Mouse (Mus musculus): ENCODE data around the gene Aph1a. TPM values are rescaled to one million over a fixed set of nuclear protein-coding genes. Genes with fewer than 3 reads are reported as not detected.
"Not testable (repeated sequence)": the region's sequence is repeated elsewhere in the genome, so short reads cannot be mapped to it uniquely, and the experiment has no call there.

Gene Aph1a
- total and polyA plus RNA-seq, 2 experiments from 2014 or later: 46.0 to 77.2 TPM

DNA sequence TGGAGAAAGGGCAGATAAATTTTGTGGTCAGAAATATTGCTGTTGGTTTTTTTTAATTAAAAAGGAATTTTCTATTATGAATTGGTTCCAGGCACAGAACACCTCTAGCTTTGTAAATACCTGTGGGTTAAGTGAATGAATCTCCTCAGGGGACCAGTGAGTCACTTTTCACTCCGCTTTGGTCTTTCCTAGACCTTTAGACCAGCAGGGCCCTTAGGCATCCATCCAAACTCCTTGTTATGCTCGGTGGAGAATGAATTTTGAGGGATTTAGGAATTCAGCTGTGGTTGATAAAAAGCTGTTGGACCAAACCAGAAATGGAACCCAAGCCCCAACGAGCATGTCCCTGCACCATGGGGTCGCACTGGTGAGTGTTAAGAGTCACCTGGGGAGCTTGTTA lies 13.8 kb downstream of the Aph1a start:
- Histone ChIP-seq H3K27me3 (ENCODE audit: insufficient read depth, low read length) (peaks cover 10% of the 10 kb centered on the region; the same call in 1 of the 2 replicates), H3K9me3 (ENCODE audit: low read length) (no peaks in the 10 kb centered on the region), H3K4me1 (ENCODE audit: insufficient read depth) (peaks cover 25% of the 10 kb centered on the region), H3K4me3 (ENCODE audit: low read depth, low read length) (no peak overlapping the region), H3K36me3 (ENCODE audit: insufficient read depth) (no peaks in the 10 kb centered on the region), H3K4me2 (ENCODE audit: low read depth) (no peak overlapping the region), H3K27ac (ENCODE audit: low read depth, low read length) (no peak overlapping the region), H3K9ac (no peak overlapping the region)
- DNase-seq (no peak), ATAC-seq (no peak)
- 42% methylated on average over 4 of the region's 4 CpGs for WGBS
- TF ChIP-seq CTCF (IDR thresholded peaks at IDR 0.05; ENCODE audit: low read depth): no peak

DNA sequence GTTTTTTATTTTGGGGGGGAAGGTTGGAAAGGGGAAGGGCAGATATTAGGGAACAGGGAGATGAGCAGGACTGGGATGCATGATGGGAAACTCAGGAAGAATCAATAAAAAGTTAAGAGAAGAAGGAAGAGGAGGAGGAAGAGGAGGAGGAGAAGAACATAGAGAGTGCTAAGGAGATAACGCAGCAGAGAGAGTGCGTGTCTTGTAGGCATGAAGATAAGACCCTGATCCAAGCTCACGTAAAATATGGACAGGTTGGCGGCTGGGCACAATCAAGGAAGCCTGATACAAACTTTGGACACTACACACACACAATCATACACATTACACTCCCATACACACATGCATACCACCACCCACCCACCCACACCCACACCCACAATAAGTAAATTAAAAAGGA lies 20.9 kb downstream of the Aph1a start:
- Histone ChIP-seq H3K36me3 (ENCODE audit: insufficient read depth) (no peaks in the 10 kb centered on the region), H3K4me2 (ENCODE audit: low read depth) (no peak overlapping the region), H3K27ac (ENCODE audit: low read depth, low read length) (no peak overlapping the region), H3K9me3 (ENCODE audit: low read length) (no peaks in the 10 kb centered on the region), H3K9ac (no peak overlapping the region), H3K27me3 (ENCODE audit: insufficient read depth, low read length) (no peaks in the 10 kb centered on the region), H3K4me3 (ENCODE audit: low read depth, low read length) (no peak overlapping the region), H3K4me1 (ENCODE audit: insufficient read depth) (no peaks in the 10 kb centered on the region)
- TF ChIP-seq CTCF (IDR thresholded peaks at IDR 0.05; ENCODE audit: low read depth): no peak
- ATAC-seq (no peak), DNase-seq (no peak)
- WGBS: 94% methylated on average over 4 of the region's 4 CpGs

DNA sequence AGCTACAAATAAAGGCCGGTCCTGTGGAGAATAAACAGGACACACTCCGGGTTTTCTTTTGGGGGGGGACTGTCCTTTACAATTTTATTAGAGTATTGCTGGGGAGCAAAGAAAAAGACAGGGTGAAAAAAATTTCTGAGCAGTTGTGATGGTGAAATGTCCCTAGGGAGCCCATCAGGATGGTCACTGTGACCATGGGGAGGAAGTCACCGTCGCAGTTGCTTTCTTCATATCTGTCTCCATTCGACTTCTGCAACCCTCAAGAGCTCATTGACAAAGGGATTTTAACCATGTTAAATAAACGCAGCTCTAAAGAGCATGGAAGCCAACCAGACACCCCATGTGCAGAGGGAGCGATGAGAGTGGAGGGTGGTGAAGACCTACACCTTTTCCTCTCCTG lies 23.0 kb downstream of the Aph1a start:
- ATAC-seq: no peak
- TF ChIP-seq CTCF (IDR thresholded peaks at IDR 0.05; ENCODE audit: low read depth): no peak

DNA sequence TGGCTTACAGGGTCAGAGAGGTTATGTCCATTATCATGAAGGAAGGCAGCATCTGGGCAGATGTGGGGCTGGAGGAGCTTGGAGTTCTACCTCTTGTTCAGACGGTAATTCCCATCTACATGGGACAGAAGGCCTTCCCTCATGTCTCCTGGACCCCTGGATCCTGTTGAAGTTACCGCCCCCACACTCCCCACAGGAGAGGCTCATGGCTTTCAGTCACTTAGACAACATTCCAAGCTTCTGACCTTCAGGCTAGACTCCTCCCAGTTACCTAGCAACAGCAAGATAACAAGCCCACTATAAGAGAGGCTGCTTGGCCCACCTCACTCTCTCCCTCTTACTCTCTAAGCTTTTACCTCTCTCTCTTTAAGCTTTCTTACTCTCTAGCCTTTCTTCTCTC lies 26.8 kb downstream of the Aph1a start:
- 73% methylated on average over 2 of the region's 2 CpGs for WGBS
- not testable (repeated sequence) for ATAC-seq; H3K4me2 ChIP-seq (ENCODE audit: low read depth); DNase-seq; H3K27ac ChIP-seq (ENCODE audit: low read depth, low read length); H3K4me3 ChIP-seq (ENCODE audit: low read depth, low read length); H3K36me3 ChIP-seq (ENCODE audit: insufficient read depth); H3K4me1 ChIP-seq (ENCODE audit: insufficient read depth); H3K27me3 ChIP-seq (ENCODE audit: insufficient read depth, low read length); H3K9me3 ChIP-seq (ENCODE audit: low read length); H3K9ac ChIP-seq

More for the DNA sequence above, 23.0 kb downstream of the Aph1a start:
- Histone ChIP-seq H3K36me3 (ENCODE audit: insufficient read depth) (no peaks in the 10 kb centered on the region), H3K27me3 (ENCODE audit: insufficient read depth, low read length) (no peaks in the 10 kb centered on the region), H3K4me3 (ENCODE audit: low read depth, low read length) (no peak overlapping the region), H3K4me2 (ENCODE audit: low read depth) (no peak overlapping the region), H3K27ac (ENCODE audit: low read depth, low read length) (no peak overlapping the region), H3K9me3 (ENCODE audit: low read length) (no peaks in the 10 kb centered on the region), H3K9ac (no peak overlapping the region), H3K4me1 (ENCODE audit: insufficient read depth) (no peaks in the 10 kb centered on the region)
- WGBS: 72% methylated on average over 7 of the region's 7 CpGs
- no peak for DNase-seq

DNA sequence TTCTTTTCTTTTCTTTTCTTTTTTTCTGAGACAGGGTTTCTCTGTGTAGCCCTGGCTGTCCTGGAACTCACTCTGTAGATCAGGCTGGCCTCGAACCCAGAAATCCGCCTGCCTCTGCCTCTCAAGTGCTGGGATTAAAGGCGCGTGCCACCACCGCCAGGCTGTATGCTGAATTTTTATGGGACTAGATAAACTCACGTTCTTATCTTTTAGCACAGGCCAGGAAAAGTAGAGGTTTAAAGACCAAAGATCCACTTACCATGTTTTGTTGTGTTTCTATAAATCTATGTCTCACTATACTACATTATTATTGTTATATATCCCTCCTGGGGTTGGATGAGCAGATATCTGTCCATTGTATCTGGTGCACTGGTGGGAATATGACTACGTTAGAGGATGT lies 29.7 kb downstream of the Aph1a start:
- WGBS: 89% methylated on average over 7 of the region's 7 CpGs

DNA sequence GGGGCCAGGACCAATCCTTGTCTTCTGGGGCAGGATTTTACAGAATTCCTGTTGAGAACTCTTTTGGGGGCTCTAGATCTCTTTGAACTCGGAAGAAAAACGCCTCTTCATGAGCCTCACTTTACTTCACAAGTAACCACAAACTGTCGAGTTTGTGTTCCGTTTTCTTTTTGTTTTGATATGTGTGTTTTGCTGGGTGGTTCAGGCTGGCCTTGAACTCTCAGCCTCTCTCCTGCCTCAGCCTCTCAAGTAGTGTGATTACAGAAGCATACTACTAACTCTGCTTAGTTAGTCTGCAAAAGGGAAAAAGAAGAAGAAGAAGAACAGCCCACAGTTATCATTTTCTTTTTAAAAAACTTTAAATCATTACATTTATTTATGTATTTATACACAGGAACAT lies 30.4 kb downstream of the Aph1a start:
- ATAC-seq (no peak), DNase-seq (no peak)
- no peak overlapping the region for H3K4me3 ChIP-seq (ENCODE audit: low read depth, low read length)
- H3K27me3 ChIP-seq (ENCODE audit: insufficient read depth, low read length): no peaks in the 10 kb centered on the region
- H3K36me3 ChIP-seq (ENCODE audit: insufficient read depth): no peaks in the 10 kb centered on the region
- no peaks in the 10 kb centered on the region for H3K4me1 ChIP-seq (ENCODE audit: insufficient read depth)
- 73% methylated on average over 4 of the region's 4 CpGs for WGBS
- H3K4me2 ChIP-seq (ENCODE audit: low read depth): no peak overlapping the region
- no peak overlapping the region for H3K9ac ChIP-seq
- H3K27ac ChIP-seq (ENCODE audit: low read depth, low read length): no peak overlapping the region
- TF ChIP-seq CTCF (IDR thresholded peaks at IDR 0.05; ENCODE audit: low read depth): no peak
- H3K9me3 ChIP-seq (ENCODE audit: low read length): no peaks in the 10 kb centered on the region

More for the DNA sequence above, 29.7 kb downstream of the Aph1a start:
- H3K4me1 ChIP-seq (ENCODE audit: insufficient read depth); H3K36me3 ChIP-seq (ENCODE audit: insufficient read depth); H3K27me3 ChIP-seq (ENCODE audit: insufficient read depth, low read length); ATAC-seq; H3K27ac ChIP-seq (ENCODE audit: low read depth, low read length); DNase-seq; H3K4me3 ChIP-seq (ENCODE audit: low read depth, low read length); H3K9ac ChIP-seq; H3K9me3 ChIP-seq (ENCODE audit: low read length); H3K4me2 ChIP-seq (ENCODE audit: low read depth): not testable (repeated sequence)

DNA sequence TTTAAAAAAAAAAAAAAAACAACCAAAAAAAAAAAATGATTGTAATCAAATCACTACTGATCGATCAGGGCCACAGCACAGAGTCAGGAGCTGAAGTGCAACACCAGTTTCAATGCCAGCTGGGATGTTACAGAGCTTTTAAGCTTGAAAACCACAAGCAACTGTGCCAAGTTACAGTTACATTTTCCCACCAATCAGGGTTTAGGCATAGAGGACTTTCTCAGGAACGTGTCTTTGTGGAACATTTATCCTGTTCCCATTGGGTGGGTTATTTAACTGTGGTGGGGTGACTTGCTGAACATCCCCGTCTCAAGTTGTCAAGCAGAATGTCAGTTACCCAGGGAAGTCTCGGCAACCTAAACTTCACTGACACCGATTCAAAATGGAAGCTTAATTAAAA lies 31.3 kb downstream of the Aph1a start:
- Histone ChIP-seq H3K36me3 (ENCODE audit: insufficient read depth) (no peaks in the 10 kb centered on the region), H3K27ac (ENCODE audit: low read depth, low read length) (no peak overlapping the region), H3K27me3 (ENCODE audit: insufficient read depth, low read length) (no peaks in the 10 kb centered on the region), H3K4me3 (ENCODE audit: low read depth, low read length) (no peak overlapping the region), H3K9me3 (ENCODE audit: low read length) (no peaks in the 10 kb centered on the region), H3K4me1 (ENCODE audit: insufficient read depth) (no peaks in the 10 kb centered on the region), H3K9ac (no peak overlapping the region), H3K4me2 (ENCODE audit: low read depth) (no peak overlapping the region)
- no peak for TF ChIP-seq CTCF (IDR thresholded peaks at IDR 0.05; ENCODE audit: low read depth)
- WGBS: 85% methylated on average over 5 of the region's 5 CpGs
- ATAC-seq (no peak), DNase-seq (no peak)

DNA sequence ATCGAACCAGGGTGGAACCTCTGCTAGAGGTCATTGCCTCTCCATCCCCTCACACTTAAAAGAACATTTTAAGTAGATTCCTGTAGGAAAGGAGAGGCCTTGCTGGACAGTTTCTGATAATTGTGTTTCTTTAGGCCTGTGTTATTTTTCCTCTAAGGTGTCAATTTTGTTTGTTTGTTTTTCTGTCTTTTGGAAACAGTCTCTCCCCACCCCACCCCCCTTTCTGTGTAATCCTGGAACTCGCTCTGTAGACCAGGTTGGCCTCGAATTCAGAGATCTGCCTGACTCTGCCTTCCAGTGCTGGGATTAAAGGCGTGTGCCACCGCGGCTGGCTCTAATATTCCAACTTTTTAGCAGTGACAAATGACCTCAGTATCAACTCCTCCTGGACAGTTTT lies 34.5 kb downstream of the Aph1a start:
- Histone ChIP-seq H3K9me3 (ENCODE audit: low read length) (no peaks in the 10 kb centered on the region), H3K4me1 (ENCODE audit: insufficient read depth) (no peaks in the 10 kb centered on the region), H3K27ac (ENCODE audit: low read depth, low read length) (0 out of 2 replicates have a peak overlapping the region, but pooled peaks have one; percentile 21), H3K27me3 (ENCODE audit: insufficient read depth, low read length) (no peaks in the 10 kb centered on the region), H3K4me3 (ENCODE audit: low read depth, low read length) (peak overlapping the region; percentile 74), H3K9ac (no peak overlapping the region), H3K36me3 (ENCODE audit: insufficient read depth) (no peaks in the 10 kb centered on the region), H3K4me2 (ENCODE audit: low read depth) (peak overlapping the region; percentile 72)
- TF ChIP-seq CTCF (IDR thresholded peaks at IDR 0.05; ENCODE audit: low read depth): no peak
- ATAC-seq (no peak), DNase-seq (no peak)
- 72% methylated on average over 6 of the region's 6 CpGs for WGBS

All from forebrain, postnatal 0 days (tissue).